Mouse (Mus musculus) olfactory bulb, adult 2 months (tissue): ENCODE results near the gene Plin2.

ENCODE experiments used
- CTCF ChIP-seq: fragments of 200-500 bp; IDR thresholded peaks from 2 replicates; pipeline ENCODE4 v1.5.1; 2012; ENCODE audit warnings: low read depth, mild to moderate bottlenecking, low read length, moderate library complexity; ENCODE audit not compliant: insufficient read depth
- POLR2A ChIP-seq: fragments of 200-500 bp; IDR thresholded peaks from 2 replicates; pipeline ENCODE4 v1.6.1; 2012; ENCODE audit warnings: mild to moderate bottlenecking, low read depth, low read length, moderate library complexity; ENCODE audit not compliant: insufficient read depth

DNA sequence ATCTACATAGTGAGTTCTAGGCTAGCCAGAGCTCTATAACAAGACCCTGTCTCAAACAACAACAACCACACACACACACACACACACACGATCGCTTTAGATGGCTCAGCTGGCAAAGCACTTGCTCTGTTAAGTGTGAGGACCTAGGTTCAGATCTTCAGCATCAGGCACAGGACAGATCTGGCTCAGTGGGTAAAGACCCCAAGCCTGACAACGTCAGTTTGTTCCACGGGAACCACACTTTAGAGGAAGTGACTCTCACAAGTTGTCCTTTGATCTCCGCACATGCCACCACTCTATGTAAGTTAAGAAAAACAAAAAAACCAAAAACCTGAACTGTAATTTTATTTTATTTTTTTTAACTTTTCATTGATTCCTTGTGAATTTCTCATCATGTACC, 13.4 kb upstream of the Plin2 start:
- TF ChIP-seq CTCF (no peak), POLR2A (no peak)
